Mouse (Mus musculus): ENCODE data around the gene Atp6v0b. TPM values are rescaled to one million over a fixed set of nuclear protein-coding genes. Genes with fewer than 3 reads are reported as not detected.
A peak's percentile ranks its signal among the peaks of the same experiment; 100 is the strongest.

The Atp6v0b gene
- polyA plus RNA-seq, 1 experiment from 2014 or later: 305 TPM

DNA sequence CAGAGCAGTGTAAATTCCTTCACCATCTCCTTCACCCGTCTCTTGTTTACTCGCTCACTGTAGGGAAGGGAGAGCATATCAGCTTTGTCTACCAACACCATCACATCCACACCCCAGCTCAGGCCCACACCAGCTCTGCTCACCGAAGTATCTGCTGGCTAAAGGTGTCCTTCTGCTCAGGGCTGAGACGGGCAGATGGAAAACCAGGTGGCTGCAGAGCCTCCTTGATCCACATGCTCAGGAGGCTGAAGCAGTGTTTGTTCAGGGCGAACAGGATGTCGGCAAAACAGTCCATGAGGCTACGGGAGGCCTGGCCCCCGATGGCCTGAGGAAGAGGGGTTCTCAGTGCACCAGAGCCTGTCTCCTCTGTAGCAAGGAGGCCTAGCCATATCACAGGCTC, 7.5 kb upstream of the Atp6v0b start:
- no peak overlapping the region for H3K27ac ChIP-seq (ENCODE audit: low read length)
- peaks cover 8% of the 10 kb centered on the region for H3K4me1 ChIP-seq (ENCODE audit: insufficient read depth, low read length)
- no peak overlapping the region for H3K4me3 ChIP-seq (ENCODE audit: low read length)
- H3K9ac ChIP-seq (replicated peaks; ENCODE audit: low read length): no peak overlapping the region
- H3K36me3 ChIP-seq (ENCODE audit: insufficient read depth, low read length): peaks cover 32% of the 10 kb centered on the region
- no peaks in the 10 kb centered on the region for H3K27me3 ChIP-seq (ENCODE audit: insufficient read depth, low read length)
- ATAC-seq (ENCODE audit: low FRiP score, low TSS enrichment): no peak
- no peaks in the 10 kb centered on the region for H3K9me3 ChIP-seq (ENCODE audit: low read length)
- WGBS: 93% methylated on average over 8 of the region's 8 CpGs
- H3K4me2 ChIP-seq (replicated peaks; ENCODE audit: low read depth, low read length): no peak overlapping the region

DNA sequence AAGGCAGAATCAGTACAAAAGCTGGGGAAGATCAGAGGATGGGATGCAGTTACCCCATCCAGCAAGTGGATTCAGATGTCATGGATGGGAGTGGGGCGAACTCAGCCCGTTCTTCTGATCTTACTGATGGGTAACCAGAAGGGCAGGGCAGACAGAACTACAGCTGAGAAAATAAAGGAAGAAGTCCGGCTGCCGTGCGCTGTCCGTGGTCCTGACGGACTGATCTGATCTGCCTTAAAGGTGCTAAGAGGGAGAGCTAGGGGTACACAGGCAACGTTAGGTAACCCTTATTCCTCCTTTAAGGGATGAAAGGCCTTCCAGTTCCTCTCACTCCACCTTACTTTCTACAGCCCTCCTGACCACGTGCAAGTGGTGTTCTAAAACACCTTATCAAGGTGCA, 6.2 kb upstream of the Atp6v0b start:
- peaks cover 28% of the 10 kb centered on the region for H3K36me3 ChIP-seq (ENCODE audit: insufficient read depth, low read length)
- no peaks in the 10 kb centered on the region for H3K27me3 ChIP-seq (ENCODE audit: insufficient read depth, low read length)
- ATAC-seq (ENCODE audit: low FRiP score, low TSS enrichment): no peak
- WGBS: 11% methylated on average over 9 of the region's 9 CpGs
- peaks cover 8% of the 10 kb centered on the region for H3K4me1 ChIP-seq (ENCODE audit: insufficient read depth, low read length)
- H3K9me3 ChIP-seq (ENCODE audit: low read length): no peaks in the 10 kb centered on the region
- no peak overlapping the region for H3K4me3 ChIP-seq (ENCODE audit: low read length)
- no peak overlapping the region for H3K27ac ChIP-seq (ENCODE audit: low read length)
- H3K9ac ChIP-seq (replicated peaks; ENCODE audit: low read length): no peak overlapping the region
- no peak overlapping the region for H3K4me2 ChIP-seq (replicated peaks; ENCODE audit: low read depth, low read length)

DNA sequence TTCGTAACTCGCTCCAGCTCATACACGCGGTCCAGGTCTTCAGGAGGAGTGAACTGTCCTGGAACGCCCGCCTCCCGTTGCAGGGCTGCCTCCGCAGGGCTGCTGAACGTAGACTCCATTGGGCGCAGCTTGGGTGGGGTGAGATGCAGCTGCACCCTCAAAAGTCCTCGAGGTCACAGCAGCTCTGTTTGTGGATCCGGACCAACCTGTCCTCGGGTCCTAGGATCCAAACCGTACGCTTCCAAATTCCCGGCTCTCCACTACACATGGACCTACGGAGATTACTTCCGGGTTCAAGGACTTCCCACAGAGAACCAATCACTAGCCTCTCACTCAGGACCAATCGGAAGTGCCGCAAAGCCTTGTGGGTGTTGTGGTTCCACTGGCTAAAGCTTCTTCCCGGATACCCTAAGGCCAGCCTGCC, 4.6 kb upstream of the Atp6v0b start, which contains the start of gene Dph2:
Dph2 (minus strand) TSS at position 295 of the 424 bp plus-strand sequence.
- H3K9me3 ChIP-seq (ENCODE audit: low read length): no peaks in the 10 kb centered on the region
- H3K4me3 ChIP-seq (ENCODE audit: low read length): peak within 1 kb of the TSS; percentile 85
- peaks cover 22% of the 10 kb centered on the region for H3K36me3 ChIP-seq (ENCODE audit: insufficient read depth, low read length)
- H3K9ac ChIP-seq (replicated peaks; ENCODE audit: low read length): peak within 1 kb of the TSS; percentile 66
- H3K27ac ChIP-seq (ENCODE audit: low read length): no peak within 1 kb of the TSS
- whole genome bisulfite sequencing: under 1% methylated on average over 21 of the region's 21 CpGs
- peaks cover 11% of the 10 kb centered on the region for H3K4me1 ChIP-seq (ENCODE audit: insufficient read depth, low read length)
- H3K4me2 ChIP-seq (replicated peaks; ENCODE audit: low read depth, low read length): peak within 1 kb of the TSS; percentile 85
- ATAC-seq (ENCODE audit: low FRiP score, low TSS enrichment): peak; percentile 87
- no peaks in the 10 kb centered on the region for H3K27me3 ChIP-seq (ENCODE audit: insufficient read depth, low read length)

DNA sequence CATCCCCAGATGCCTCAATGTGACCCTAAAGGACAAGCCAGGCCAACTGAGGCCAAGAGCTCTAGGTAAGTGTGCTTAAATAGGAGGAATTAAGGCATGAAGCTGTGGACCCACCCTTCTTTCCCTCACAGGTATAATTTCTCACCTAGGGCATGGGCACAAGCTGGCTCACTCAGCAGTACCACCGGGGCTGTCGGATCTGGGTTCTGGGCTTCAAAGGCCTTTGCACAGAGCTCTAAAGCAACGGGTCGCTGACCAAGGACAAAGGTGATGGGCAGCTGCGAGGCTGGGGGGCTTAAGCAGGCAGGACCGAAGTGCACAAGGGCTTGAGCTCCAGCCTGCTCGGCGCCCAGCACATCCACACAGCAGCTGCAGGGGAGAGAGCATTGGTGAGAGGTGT, 3.6 kb upstream of the Atp6v0b start:
- no peak overlapping the region for H3K9ac ChIP-seq (replicated peaks; ENCODE audit: low read length)
- no peak for ATAC-seq (ENCODE audit: low FRiP score, low TSS enrichment)
- peaks cover 20% of the 10 kb centered on the region for H3K36me3 ChIP-seq (ENCODE audit: insufficient read depth, low read length)
- H3K4me3 ChIP-seq (ENCODE audit: low read length): peak overlapping the region; percentile 85
- no peaks in the 10 kb centered on the region for H3K27me3 ChIP-seq (ENCODE audit: insufficient read depth, low read length)
- WGBS: 80% methylated on average over 8 of the region's 8 CpGs
- peak overlapping the region; percentile 85 for H3K4me2 ChIP-seq (replicated peaks; ENCODE audit: low read depth, low read length)
- H3K4me1 ChIP-seq (ENCODE audit: insufficient read depth, low read length): peaks cover 20% of the 10 kb centered on the region
- no peak overlapping the region for H3K27ac ChIP-seq (ENCODE audit: low read length)
- no peaks in the 10 kb centered on the region for H3K9me3 ChIP-seq (ENCODE audit: low read length)

DNA sequence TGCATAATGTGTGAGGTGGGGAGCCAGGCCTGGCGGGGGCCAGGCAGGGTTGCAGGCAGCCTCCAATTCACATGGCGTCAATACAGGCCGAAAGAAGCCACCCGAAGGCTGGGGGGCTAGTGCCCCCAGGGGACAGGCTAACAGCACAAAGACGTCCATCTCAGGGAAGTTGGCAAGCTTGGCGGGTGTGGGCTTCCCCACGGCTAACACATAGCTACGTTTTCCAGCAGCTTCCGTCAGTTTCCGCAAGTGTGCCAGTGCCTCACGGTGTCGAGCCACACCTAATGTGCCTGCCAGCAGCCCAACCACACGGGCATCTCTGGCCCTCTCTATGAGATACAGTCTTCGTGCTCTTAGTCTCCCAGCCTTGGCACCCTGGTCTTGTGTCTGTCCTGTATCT, 2.9 kb upstream of the Atp6v0b start:
- no peak overlapping the region for H3K9ac ChIP-seq (replicated peaks; ENCODE audit: low read length)
- H3K27me3 ChIP-seq (ENCODE audit: insufficient read depth, low read length): no peaks in the 10 kb centered on the region
- H3K4me2 ChIP-seq (replicated peaks; ENCODE audit: low read depth, low read length): no peak overlapping the region
- ATAC-seq (ENCODE audit: low FRiP score, low TSS enrichment): no peak
- 95% methylated on average over 14 of the region's 14 CpGs for WGBS
- no peak overlapping the region for H3K4me3 ChIP-seq (ENCODE audit: low read length)
- peaks cover 20% of the 10 kb centered on the region for H3K4me1 ChIP-seq (ENCODE audit: insufficient read depth, low read length)
- no peak overlapping the region for H3K27ac ChIP-seq (ENCODE audit: low read length)
- no peaks in the 10 kb centered on the region for H3K9me3 ChIP-seq (ENCODE audit: low read length)
- peaks cover 16% of the 10 kb centered on the region for H3K36me3 ChIP-seq (ENCODE audit: insufficient read depth, low read length)

DNA sequence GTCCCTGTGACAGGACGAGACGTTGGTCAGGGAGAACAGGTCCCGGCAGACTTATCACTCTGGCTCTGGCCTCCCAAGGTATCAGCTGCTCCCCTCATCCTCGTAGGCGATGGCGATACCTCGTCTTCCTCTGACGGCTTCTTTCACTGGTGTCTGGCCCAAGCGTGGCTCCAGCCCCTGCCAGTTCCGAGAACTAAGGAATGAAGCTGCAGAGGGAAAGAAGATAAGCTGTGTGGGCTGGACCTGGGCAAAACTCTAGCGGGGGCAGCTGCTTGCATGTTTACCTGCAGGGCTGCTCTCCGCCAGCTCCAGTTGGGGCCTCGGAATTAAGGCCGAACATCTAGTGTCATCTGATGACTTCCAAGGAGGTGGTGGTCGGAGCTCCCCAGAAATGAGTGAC, 2.3 kb upstream of the Atp6v0b start:
- H3K9me3 ChIP-seq (ENCODE audit: low read length): no peaks in the 10 kb centered on the region
- no peak overlapping the region for H3K4me2 ChIP-seq (replicated peaks; ENCODE audit: low read depth, low read length)
- H3K36me3 ChIP-seq (ENCODE audit: insufficient read depth, low read length): peaks cover 16% of the 10 kb centered on the region
- ATAC-seq (ENCODE audit: low FRiP score, low TSS enrichment): no peak
- WGBS: 94% methylated on average over 15 of the region's 15 CpGs
- H3K9ac ChIP-seq (replicated peaks; ENCODE audit: low read length): no peak overlapping the region
- no peak overlapping the region for H3K4me3 ChIP-seq (ENCODE audit: low read length)
- peaks cover 20% of the 10 kb centered on the region for H3K4me1 ChIP-seq (ENCODE audit: insufficient read depth, low read length)
- H3K27me3 ChIP-seq (ENCODE audit: insufficient read depth, low read length): no peaks in the 10 kb centered on the region
- no peak overlapping the region for H3K27ac ChIP-seq (ENCODE audit: low read length)

DNA sequence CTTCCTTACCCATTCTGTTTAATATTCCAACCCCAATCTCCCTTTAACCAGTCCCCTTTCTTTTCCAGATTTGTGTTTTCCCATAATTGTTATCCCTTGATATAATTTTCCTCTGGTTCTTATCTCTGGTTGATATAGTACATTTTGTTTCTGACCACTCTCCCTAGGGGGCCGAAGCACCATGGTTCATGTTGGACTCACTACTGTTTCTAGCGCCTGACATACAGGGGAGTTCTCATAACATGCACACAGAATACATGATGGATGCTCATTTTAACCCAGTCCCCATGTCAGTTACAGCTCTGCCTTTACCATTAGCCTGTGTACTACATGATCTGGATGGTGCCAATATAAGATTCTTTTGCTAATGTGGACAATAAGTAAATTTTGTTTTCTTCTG, 787 bp upstream of the Atp6v0b start:
- H3K4me1 ChIP-seq (ENCODE audit: insufficient read depth, low read length): peaks cover 27% of the 10 kb centered on the region
- peak overlapping the region; percentile 91 for H3K4me2 ChIP-seq (replicated peaks; ENCODE audit: low read depth, low read length)
- no peaks in the 10 kb centered on the region for H3K27me3 ChIP-seq (ENCODE audit: insufficient read depth, low read length)
- 73% methylated on average over 2 of the region's 2 CpGs for WGBS
- peak overlapping the region; percentile 41; the same call in 1 of the 2 replicates for H3K9ac ChIP-seq (replicated peaks; ENCODE audit: low read length)
- H3K4me3 ChIP-seq (ENCODE audit: low read length): no peak overlapping the region
- no peak overlapping the region for H3K27ac ChIP-seq (ENCODE audit: low read length)
- no peaks in the 10 kb centered on the region for H3K9me3 ChIP-seq (ENCODE audit: low read length)
- H3K36me3 ChIP-seq (ENCODE audit: insufficient read depth, low read length): peaks cover 14% of the 10 kb centered on the region; the same call in 1 of the 2 replicates
- ATAC-seq (ENCODE audit: low FRiP score, low TSS enrichment): no peak

DNA sequence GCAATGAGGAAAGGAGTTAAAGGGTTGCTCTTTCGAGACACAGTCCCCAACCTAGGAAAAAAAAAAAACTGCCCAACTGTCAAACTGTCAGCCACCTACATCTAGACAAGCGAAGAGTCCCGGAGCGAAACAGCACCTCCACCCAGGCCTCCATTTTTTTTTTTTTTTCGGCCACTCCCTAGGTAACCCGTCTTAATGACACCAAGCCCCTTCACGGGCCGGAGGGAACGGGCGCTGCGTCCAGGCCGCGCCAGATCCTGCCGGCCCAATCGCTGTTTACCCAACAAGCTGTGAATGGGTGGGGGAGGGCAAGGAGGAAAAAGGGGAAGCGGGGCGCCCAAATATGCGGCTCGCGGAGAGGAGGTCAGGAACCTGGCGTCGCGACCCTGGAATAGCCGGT, 489 bp downstream of the Atp6v0b start:
- Histone ChIP-seq H3K27ac (ENCODE audit: low read length) (peak overlapping the region; percentile 54), H3K4me2 (replicated peaks; ENCODE audit: low read depth, low read length) (peak overlapping the region; percentile 91), H3K36me3 (ENCODE audit: insufficient read depth, low read length) (peaks cover 14% of the 10 kb centered on the region; the same call in 1 of the 2 replicates), H3K4me1 (ENCODE audit: insufficient read depth, low read length) (peaks cover 36% of the 10 kb centered on the region), H3K4me3 (ENCODE audit: low read length) (peak overlapping the region; percentile 93), H3K9me3 (ENCODE audit: low read length) (no peaks in the 10 kb centered on the region), H3K27me3 (ENCODE audit: insufficient read depth, low read length) (no peaks in the 10 kb centered on the region), H3K9ac (replicated peaks; ENCODE audit: low read length) (peak overlapping the region; percentile 88)
- WGBS: 2% methylated on average over 16 of the region's 24 CpGs
- 0 out of 2 replicates have a peak, but pooled peaks have one; percentile 2 for ATAC-seq (ENCODE audit: low FRiP score, low TSS enrichment)

DNA sequence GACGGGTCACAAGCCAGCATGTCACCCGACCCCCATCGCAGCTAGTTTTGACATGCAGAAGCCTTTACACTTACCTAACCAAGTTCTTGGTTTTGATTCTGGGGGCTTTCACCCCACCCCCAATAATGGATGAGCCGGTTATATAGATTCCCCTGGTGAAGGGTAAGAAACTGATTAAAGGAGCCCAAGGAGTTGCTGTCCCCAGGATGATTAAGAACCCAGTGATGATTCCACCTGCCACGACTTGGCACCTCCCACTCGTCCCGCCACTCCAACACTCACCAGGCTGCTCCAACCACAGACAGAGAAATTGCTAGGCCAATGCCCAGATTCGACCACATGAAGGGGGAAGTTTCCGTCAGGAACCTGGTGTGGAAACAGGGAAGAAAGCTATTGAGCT, 1.1 kb downstream of the Atp6v0b start:
- WGBS: 71% methylated on average over 9 of the region's 9 CpGs
- H3K4me2 ChIP-seq (replicated peaks; ENCODE audit: low read depth, low read length): peak overlapping the region; percentile 91
- peaks cover 32% of the 10 kb centered on the region for H3K4me1 ChIP-seq (ENCODE audit: insufficient read depth, low read length)
- H3K9ac ChIP-seq (replicated peaks; ENCODE audit: low read length): no peak overlapping the region
- peaks cover 14% of the 10 kb centered on the region for H3K36me3 ChIP-seq (ENCODE audit: insufficient read depth, low read length)
- H3K4me3 ChIP-seq (ENCODE audit: low read length): peak overlapping the region; percentile 93; the same call in 1 of the 2 replicates
- ATAC-seq (ENCODE audit: low FRiP score, low TSS enrichment): no peak
- H3K27ac ChIP-seq (ENCODE audit: low read length): no peak overlapping the region
- H3K27me3 ChIP-seq (ENCODE audit: insufficient read depth, low read length): no peaks in the 10 kb centered on the region
- no peaks in the 10 kb centered on the region for H3K9me3 ChIP-seq (ENCODE audit: low read length)

DNA sequence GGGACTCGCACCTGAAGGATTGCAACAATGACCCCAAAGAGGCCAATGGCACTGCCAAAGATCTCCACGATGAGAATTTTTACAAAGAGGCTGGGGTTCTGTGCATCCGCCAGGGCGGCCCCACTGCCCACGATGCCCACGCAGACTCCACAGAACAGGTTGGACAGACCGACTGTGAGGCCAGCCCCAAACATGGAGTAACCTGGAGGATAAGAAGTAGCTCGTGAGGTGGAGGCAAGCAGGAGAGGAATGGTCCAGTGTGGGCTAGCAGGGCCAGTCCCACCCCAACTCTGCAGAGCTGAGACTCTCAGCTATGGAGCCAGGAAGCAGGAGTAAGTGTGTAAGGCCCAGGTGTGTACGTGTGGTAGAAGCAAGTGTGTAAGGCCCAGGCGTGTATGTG, 2.0 kb downstream of the Atp6v0b start:
- Histone ChIP-seq H3K36me3 (ENCODE audit: insufficient read depth, low read length) (peaks cover 13% of the 10 kb centered on the region), H3K9me3 (ENCODE audit: low read length) (no peaks in the 10 kb centered on the region), H3K4me1 (ENCODE audit: insufficient read depth, low read length) (peaks cover 28% of the 10 kb centered on the region), H3K27ac (ENCODE audit: low read length) (no peak overlapping the region), H3K4me3 (ENCODE audit: low read length) (no peak overlapping the region), H3K4me2 (replicated peaks; ENCODE audit: low read depth, low read length) (no peak overlapping the region), H3K9ac (replicated peaks; ENCODE audit: low read length) (no peak overlapping the region), H3K27me3 (ENCODE audit: insufficient read depth, low read length) (no peaks in the 10 kb centered on the region)
- ATAC-seq (ENCODE audit: low FRiP score, low TSS enrichment): no peak
- WGBS: 95% methylated on average over 10 of the region's 10 CpGs

All from kidney, embryonic 16.5 days (tissue).